Mouse (Mus musculus): ENCODE measurements around the gene Usp29. TPM values are rescaled to one million over a fixed set of nuclear protein-coding genes. Genes with fewer than 3 reads are reported as not detected.
"Not testable (repeated sequence)": the region's sequence is repeated elsewhere in the genome, so short reads cannot be mapped to it uniquely, and the experiment has no call there.

Gene Usp29
- total and polyA plus RNA-seq, 2 experiments, result 0.09 TPM; not detected in 1

GRCm38 (mm10) chr7:6886896-6887295 lies 156.5 kb downstream of the Usp29 start:
- H3K9ac ChIP-seq (ENCODE audit: low read depth, low read length), result no peak overlapping the region
- 91% methylated on average over 1 of the region's 1 CpGs for WGBS
- no peaks in the 10 kb centered on the region for H3K79me2 ChIP-seq (ENCODE audit: control insufficient read depth, insufficient read depth, low read length)
- H3K4me1 ChIP-seq (ENCODE audit: control insufficient read depth, insufficient read depth, low read length), result peaks cover 2% of the 10 kb centered on the region; the same call in 1 of the 2 replicates
- H3K36me3 ChIP-seq (ENCODE audit: control insufficient read depth, insufficient read depth, low read length), result no peaks in the 10 kb centered on the region
- no peak overlapping the region for H3K27ac ChIP-seq (replicated peaks; ENCODE audit: insufficient read depth, low read depth, low read length)
- no peaks in the 10 kb centered on the region for H3K27me3 ChIP-seq (ENCODE audit: control insufficient read depth, insufficient read depth, low read length)
- TF ChIP-seq POLR2A (IDR thresholded peaks at IDR 0.05; ENCODE audit: extremely low read depth, insufficient read depth, low read length), result no peak
- no peak for TF ChIP-seq CTCF (IDR thresholded peaks at IDR 0.05; ENCODE audit: low read depth, low read length)
- DNase-seq (ENCODE audit: extremely low read depth, low read depth, low spot score), result no peak
- H3K4me3 ChIP-seq (ENCODE audit: insufficient read depth, low read depth, low read length), result no peak overlapping the region

- DNase-seq (ENCODE audit: extremely low read depth, low read depth, low spot score), result no peak
- no peaks in the 10 kb centered on the region for H3K36me3 ChIP-seq (ENCODE audit: control insufficient read depth, insufficient read depth, low read length)
- H3K4me1 ChIP-seq (ENCODE audit: control insufficient read depth, insufficient read depth, low read length), result no peaks in the 10 kb centered on the region
- no peaks in the 10 kb centered on the region for H3K27me3 ChIP-seq (ENCODE audit: control insufficient read depth, insufficient read depth, low read length)
- H3K27ac ChIP-seq (replicated peaks; ENCODE audit: insufficient read depth, low read depth, low read length), result no peak overlapping the region
- no peak overlapping the region for H3K9ac ChIP-seq (ENCODE audit: low read depth, low read length)
- H3K79me2 ChIP-seq (ENCODE audit: control insufficient read depth, insufficient read depth, low read length), result no peaks in the 10 kb centered on the region
- no peak for TF ChIP-seq POLR2A (IDR thresholded peaks at IDR 0.05; ENCODE audit: extremely low read depth, insufficient read depth, low read length)
- TF ChIP-seq CTCF (IDR thresholded peaks at IDR 0.05; ENCODE audit: low read depth, low read length), result no peak
- no peak overlapping the region for H3K4me3 ChIP-seq (ENCODE audit: insufficient read depth, low read depth, low read length)
- WGBS, result 93% methylated on average over 5 of the region's 5 CpGs
Measured at GRCm38 (mm10) chr7:6889871-6890270, 159.5 kb downstream of the Usp29 start.

GRCm38 (mm10) chr7:6891206-6891605 lies 160.8 kb downstream of the Usp29 start:
- Histone ChIP-seq H3K79me2 (ENCODE audit: control insufficient read depth, insufficient read depth, low read length) (no peaks in the 10 kb centered on the region), H3K9ac (ENCODE audit: low read depth, low read length) (no peak overlapping the region), H3K4me1 (ENCODE audit: control insufficient read depth, insufficient read depth, low read length) (no peaks in the 10 kb centered on the region), H3K27ac (replicated peaks; ENCODE audit: insufficient read depth, low read depth, low read length) (no peak overlapping the region), H3K36me3 (ENCODE audit: control insufficient read depth, insufficient read depth, low read length) (no peaks in the 10 kb centered on the region), H3K4me3 (ENCODE audit: insufficient read depth, low read depth, low read length) (no peak overlapping the region), H3K27me3 (ENCODE audit: control insufficient read depth, insufficient read depth, low read length) (no peaks in the 10 kb centered on the region)
- DNase-seq (ENCODE audit: extremely low read depth, low read depth, low spot score), result no peak
- no peak for TF ChIP-seq CTCF (IDR thresholded peaks at IDR 0.05; ENCODE audit: low read depth, low read length)
- no peak for TF ChIP-seq POLR2A (IDR thresholded peaks at IDR 0.05; ENCODE audit: extremely low read depth, insufficient read depth, low read length)
- 64% methylated on average over 3 of the region's 3 CpGs for WGBS

GRCm38 (mm10) chr7:6897021-6897420 lies 166.6 kb downstream of the Usp29 start:
- not testable (repeated sequence) for DNase-seq (ENCODE audit: extremely low read depth, low read depth, low spot score); H3K27me3 ChIP-seq (ENCODE audit: control insufficient read depth, insufficient read depth, low read length); H3K27ac ChIP-seq (replicated peaks; ENCODE audit: insufficient read depth, low read depth, low read length); H3K36me3 ChIP-seq (ENCODE audit: control insufficient read depth, insufficient read depth, low read length); H3K79me2 ChIP-seq (ENCODE audit: control insufficient read depth, insufficient read depth, low read length); H3K9ac ChIP-seq (ENCODE audit: low read depth, low read length); H3K4me1 ChIP-seq (ENCODE audit: control insufficient read depth, insufficient read depth, low read length); H3K4me3 ChIP-seq (ENCODE audit: insufficient read depth, low read depth, low read length)
- WGBS, result 75% methylated on average over 4 of the region's 4 CpGs

GRCm38 (mm10) chr7:6900672-6901071 lies 170.3 kb downstream of the Usp29 start:
- 95% methylated on average over 7 of the region's 7 CpGs for WGBS
- H3K9ac ChIP-seq (ENCODE audit: low read depth, low read length), result no peak overlapping the region
- no peak for TF ChIP-seq POLR2A (IDR thresholded peaks at IDR 0.05; ENCODE audit: extremely low read depth, insufficient read depth, low read length)
- no peak for TF ChIP-seq CTCF (IDR thresholded peaks at IDR 0.05; ENCODE audit: low read depth, low read length)

GRCm38 (mm10) chr7:6903489-6903888 lies 173.1 kb downstream of the Usp29 start:
- Histone ChIP-seq H3K36me3 (ENCODE audit: control insufficient read depth, insufficient read depth, low read length) (no peaks in the 10 kb centered on the region), H3K4me1 (ENCODE audit: control insufficient read depth, insufficient read depth, low read length) (no peaks in the 10 kb centered on the region), H3K27me3 (ENCODE audit: control insufficient read depth, insufficient read depth, low read length) (no peaks in the 10 kb centered on the region), H3K9ac (ENCODE audit: low read depth, low read length) (no peak overlapping the region), H3K27ac (replicated peaks; ENCODE audit: insufficient read depth, low read depth, low read length) (no peak overlapping the region), H3K79me2 (ENCODE audit: control insufficient read depth, insufficient read depth, low read length) (no peaks in the 10 kb centered on the region), H3K4me3 (ENCODE audit: insufficient read depth, low read depth, low read length) (no peak overlapping the region)
- no peak for DNase-seq (ENCODE audit: extremely low read depth, low read depth, low spot score)
- WGBS, result 88% methylated on average over 8 of the region's 8 CpGs
- TF ChIP-seq POLR2A (IDR thresholded peaks at IDR 0.05; ENCODE audit: extremely low read depth, insufficient read depth, low read length) (no peak), CTCF (IDR thresholded peaks at IDR 0.05; ENCODE audit: low read depth, low read length) (no peak)

More at GRCm38 (mm10) chr7:6900672-6901071, 170.3 kb downstream of the Usp29 start:
- DNase-seq (ENCODE audit: extremely low read depth, low read depth, low spot score), result no peak
- Histone ChIP-seq H3K79me2 (ENCODE audit: control insufficient read depth, insufficient read depth, low read length) (no peaks in the 10 kb centered on the region), H3K27me3 (ENCODE audit: control insufficient read depth, insufficient read depth, low read length) (no peaks in the 10 kb centered on the region), H3K4me3 (ENCODE audit: insufficient read depth, low read depth, low read length) (no peak overlapping the region), H3K27ac (replicated peaks; ENCODE audit: insufficient read depth, low read depth, low read length) (no peak overlapping the region), H3K36me3 (ENCODE audit: control insufficient read depth, insufficient read depth, low read length) (no peaks in the 10 kb centered on the region), H3K4me1 (ENCODE audit: control insufficient read depth, insufficient read depth, low read length) (no peaks in the 10 kb centered on the region)
